In the genomic region with DNA sequence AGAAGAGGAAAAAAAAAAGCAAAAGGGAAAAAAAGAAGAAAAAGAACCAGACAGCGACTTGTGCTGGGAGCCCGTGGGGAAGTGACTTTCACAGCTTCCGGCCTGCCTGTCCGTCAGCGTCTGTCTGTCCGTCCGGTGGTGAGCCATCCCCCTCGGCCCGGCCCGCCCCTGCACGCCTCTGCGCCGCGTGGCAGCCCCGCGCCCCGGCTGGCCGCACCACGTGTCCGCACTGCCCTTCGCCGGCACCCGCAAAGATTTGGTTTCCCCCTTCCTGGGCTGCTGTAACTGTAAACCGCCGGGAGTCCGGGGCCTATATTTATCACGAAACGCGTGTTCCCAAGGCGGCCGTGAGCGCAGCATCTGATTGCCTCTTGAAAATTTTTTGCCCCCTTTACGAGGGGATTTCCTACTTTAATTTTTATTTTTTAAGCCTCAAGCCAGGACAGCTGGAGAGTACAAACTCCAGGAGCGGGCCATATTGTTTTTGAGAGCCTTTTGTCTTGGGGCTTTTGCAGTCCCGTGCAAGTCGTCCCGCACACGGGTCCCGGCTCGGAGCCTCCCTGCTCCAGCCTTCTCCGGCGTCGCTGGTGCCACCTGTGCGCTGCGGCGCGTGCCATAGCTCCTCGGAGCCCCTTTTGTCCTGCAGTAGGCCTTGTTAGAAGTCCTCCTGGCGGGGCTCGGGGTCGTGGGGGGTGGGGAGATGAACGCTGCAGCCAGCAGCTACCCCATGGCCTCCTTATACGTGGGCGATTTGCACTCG, we compare ENCODE assay signal across 7 mouse cellular contexts. TPM values are rescaled to one million over a fixed set of nuclear protein-coding genes. Genes with fewer than 3 reads are reported as not detected.
A peak's percentile ranks its signal among the peaks of the same experiment; 100 is the strongest.
DNase-seq lines count a peak whose midpoint lies in the region; ATAC-seq lines count a peak whose summit lies in the region.
"Not testable (repeated sequence)": the region's sequence is repeated elsewhere in the genome, so short reads cannot be mapped to it uniquely, and the experiment has no call there.

No protein-coding gene starts in this region.

- H3K27me3 ChIP-seq in embryonic facial prominence, embryonic 13.5 days; limb, embryonic 12.5 days: not testable (repeated sequence)

- peaks cover 30% of the 10 kb centered on the region for H3K4me1 ChIP-seq in embryonic facial prominence, embryonic 13.5 days
- peaks cover 26% of the 10 kb centered on the region for H3K4me1 ChIP-seq in limb, embryonic 12.5 days (replicated peaks)

- H3K79me2 ChIP-seq in macrophage (ENCODE audit: inconsistent target), result peaks cover 26% of the 10 kb centered on the region

- not testable (repeated sequence) for ATAC-seq in embryonic facial prominence, embryonic 13.5 days (ENCODE audit: insufficient number of reproducible peaks, insufficient read depth, low FRiP score, low TSS enrichment, low read depth); limb, embryonic 12.5 days (ENCODE audit: insufficient number of reproducible peaks, insufficient read depth, low FRiP score, low TSS enrichment, low read depth)

- peak overlapping the region; percentile 58 for H3K4me3 ChIP-seq in embryonic facial prominence, embryonic 13.5 days
- H3K4me3 ChIP-seq in limb, embryonic 12.5 days (replicated peaks), result peak overlapping the region; percentile 54
- H3K4me3 ChIP-seq in macrophage (ENCODE audit: inconsistent target), result peak overlapping the region; percentile 43

- H3K9ac ChIP-seq in embryonic facial prominence, embryonic 13.5 days, result peak overlapping the region; percentile 77
- peak overlapping the region; percentile 67 for H3K9ac ChIP-seq in limb, embryonic 12.5 days (replicated peaks)

- under 1% methylated on average over 44 of the region's 55 CpGs for WGBS in embryonic facial prominence, embryonic 13.5 days
- under 1% methylated on average over 48 of the region's 55 CpGs for WGBS in limb, embryonic 12.5 days
- 0% methylated on average over 19 of the region's 55 CpGs for WGBS in macrophage (ENCODE audit: missing documents)

- peaks cover 28% of the 10 kb centered on the region for H3K36me3 ChIP-seq in embryonic facial prominence, embryonic 13.5 days
- H3K36me3 ChIP-seq in limb, embryonic 12.5 days, result peaks cover 32% of the 10 kb centered on the region
- not testable (repeated sequence) for H3K36me3 ChIP-seq in macrophage (ENCODE audit: inconsistent target)

- 0 out of 2 replicates have a peak overlapping the region, but pooled peaks have one; percentile 33 for H3K27ac ChIP-seq in embryonic facial prominence, embryonic 13.5 days
- H3K27ac ChIP-seq in limb, embryonic 12.5 days, result 0 out of 2 replicates have a peak overlapping the region, but pooled peaks have one; percentile 53
- 0 out of 2 replicates have a peak overlapping the region, but pooled peaks have one; percentile 24 for H3K27ac ChIP-seq in macrophage

- peak; percentile 56 for DNase-seq in adrenal gland, adult 8-10 months
- DNase-seq in heart, adult 18-20 months, result peak; percentile 57
- peak; percentile 54 for DNase-seq in induced T-regulatory cell, adult 2 months (ENCODE audit: low read depth)
- DNase-seq in ovary, postnatal 36 days (ENCODE audit: low spot score), result peak; percentile 53

- peak overlapping the region; percentile 90 for H3K4me2 ChIP-seq in embryonic facial prominence, embryonic 13.5 days
- peak overlapping the region; percentile 89 for H3K4me2 ChIP-seq in limb, embryonic 12.5 days

- H3K9me3 ChIP-seq in embryonic facial prominence, embryonic 13.5 days; limb, embryonic 12.5 days: not testable (repeated sequence)

RNA-seq across cellular contexts. Expression of a gene that starts 20.9 kb away (rescaled TPM):
- total RNA-seq in adrenal gland, adult 8-10 months (2022), result 10 to 100 TPM; 82.8 to 96.1 (median 90.0) TPM
- polyA plus RNA-seq in embryonic facial prominence, embryonic 13.5 days (2015; fragmentation: Nextera tagmentation; extraction: Ambion mirVana), result 36.8 and 41.2 TPM in 2 replicates
- 100 to 1,000 TPM; 336 to 356 TPM for total RNA-seq in heart, adult 18-20 months (2021)
- 39.9 and 41.7 TPM in 2 replicates for polyA plus RNA-seq in limb, embryonic 12.5 days (2016; fragmentation: Nextera tagmentation; extraction: Ambion mirVana)
- total RNA-seq in macrophage (2018; cell fraction: chromatin; rRNA removed), result 10 to 100 TPM; 17.4 to 94.4 (median 27.1) TPM
- total RNA-seq in macrophage (2018; cell fraction: cytosol; rRNA removed), result 10 to 100 TPM in 23 of 26 experiments, 1 to 10 TPM in 3; 8.1 to 36.0 (median 20.7) TPM
- 10 to 100 TPM; 11.2 to 68.3 (median 22.8) TPM for total RNA-seq in macrophage (2018; cell fraction: nucleus; rRNA removed)
- polyA plus RNA-seq in macrophage (2018), result 18.6 to 41.2 TPM (median 28.6 TPM) in 3 replicates

RNA-seq across cellular contexts. Expression of a gene that starts 40.3 kb away (rescaled TPM):
- total RNA-seq in adrenal gland, adult 8-10 months (2022), result not detected
- polyA plus RNA-seq in embryonic facial prominence, embryonic 13.5 days (2015; fragmentation: Nextera tagmentation; extraction: Ambion mirVana), result not detected in 2 replicates
- not detected for total RNA-seq in heart, adult 18-20 months (2021)
- polyA plus RNA-seq in limb, embryonic 12.5 days (2016; fragmentation: Nextera tagmentation; extraction: Ambion mirVana), result not detected in 2 replicates
- not detected for total RNA-seq in macrophage (2018; cell fraction: chromatin; rRNA removed)
- not detected for total RNA-seq in macrophage (2018; cell fraction: cytosol; rRNA removed)
- 1 to 10 TPM in 1 of 26 experiments, not detected in 25; 1.1 TPM for total RNA-seq in macrophage (2018; cell fraction: nucleus; rRNA removed)
- polyA plus RNA-seq in macrophage (2018), result not detected in 3 replicates

RNA-seq across cellular contexts. Expression of a gene that starts 49.7 kb away (rescaled TPM):
- total RNA-seq in adrenal gland, adult 8-10 months (2022), result 10 to 100 TPM in 2 of 4 experiments, 1 to 10 TPM in 2; 4.6 to 13.5 (median 8.9) TPM
- 4.3 and 5.0 TPM in 2 replicates for polyA plus RNA-seq in embryonic facial prominence, embryonic 13.5 days (2015; fragmentation: Nextera tagmentation; extraction: Ambion mirVana)
- total RNA-seq in heart, adult 18-20 months (2021), result 10 to 100 TPM in 1 of 2 experiments, 1 to 10 TPM in 1; 8.9 to 11.2 TPM
- 2.8 and 3.2 TPM in 2 replicates for polyA plus RNA-seq in limb, embryonic 12.5 days (2016; fragmentation: Nextera tagmentation; extraction: Ambion mirVana)
- not detected for total RNA-seq in macrophage (2018; cell fraction: chromatin; rRNA removed)
- total RNA-seq in macrophage (2018; cell fraction: cytosol; rRNA removed), result not detected
- total RNA-seq in macrophage (2018; cell fraction: nucleus; rRNA removed), result not detected
- polyA plus RNA-seq in macrophage (2018), result not detected in 3 replicates

RNA-seq across cellular contexts. Expression of a gene that starts 60.0 kb away (rescaled TPM):
- total RNA-seq in adrenal gland, adult 8-10 months (2022), result under 1 TPM in 2 of 4 experiments, not detected in 2; 0.15 to 0.17 TPM
- 0.59 and 1.3 TPM in 2 replicates for polyA plus RNA-seq in embryonic facial prominence, embryonic 13.5 days (2015; fragmentation: Nextera tagmentation; extraction: Ambion mirVana)
- total RNA-seq in heart, adult 18-20 months (2021), result not detected
- polyA plus RNA-seq in limb, embryonic 12.5 days (2016; fragmentation: Nextera tagmentation; extraction: Ambion mirVana), result 0.51 and 0.81 TPM in 2 replicates
- not detected for total RNA-seq in macrophage (2018; cell fraction: chromatin; rRNA removed)
- not detected for total RNA-seq in macrophage (2018; cell fraction: cytosol; rRNA removed)
- under 1 TPM in 1 of 26 experiments, not detected in 25; 0.89 TPM for total RNA-seq in macrophage (2018; cell fraction: nucleus; rRNA removed)
- not detected in 3 replicates for polyA plus RNA-seq in macrophage (2018)
